Mouse (Mus musculus): Measurements from ENCODE around the gene Trpc3.

GRCm38 (mm10) chr3:36690292-36690650 is 304 bp upstream of the Trpc3 start:
- TF ChIP-seq CTCF (IDR thresholded peaks at IDR 0.05; ENCODE audit: low read depth) (no peak), EP300 (IDR thresholded peaks at IDR 0.05; ENCODE audit: low read depth) (no peak)

All from liver, postnatal 0 days (tissue).